Mouse (Mus musculus) cerebellum, adult (tissue): ENCODE measurements at regions not wholly inside any gene's neighbourhood (a gene's known extent, or its start where the extent isn't known, plus 50 kb on each side); places are given as distances from the start of the nearest gene placed in this dataset.

Experiments used
- ATAC-seq: cut with Nextera tagmentation; 2 replicates; pipeline ENCODE4 v1.9.2; 2017; ENCODE audit warnings: mild to moderate bottlenecking, moderate library complexity, mixed read lengths; ENCODE audit not compliant: insufficient number of reproducible peaks, low FRiP score, low TSS enrichment

DNA sequence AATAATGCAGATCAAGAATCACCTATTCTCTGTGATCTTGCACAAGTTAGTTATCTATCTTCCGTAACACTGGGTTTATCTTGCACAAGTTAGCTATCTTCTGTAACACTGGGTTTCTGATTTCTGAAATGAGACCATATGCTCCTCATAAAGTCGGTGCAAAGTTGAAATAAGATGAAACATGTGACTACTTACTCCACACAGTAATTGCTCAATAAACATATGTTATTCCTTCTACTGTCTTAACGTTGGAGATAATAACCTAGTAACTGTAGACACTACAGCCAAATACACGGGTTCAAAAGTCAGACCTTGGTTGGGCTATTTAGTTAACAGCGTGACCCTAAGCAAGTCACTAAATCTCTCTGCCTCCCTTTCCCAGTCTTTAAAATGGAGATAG lies 65.8 kb upstream of the Atp11b start:
- no peak for ATAC-seq

DNA sequence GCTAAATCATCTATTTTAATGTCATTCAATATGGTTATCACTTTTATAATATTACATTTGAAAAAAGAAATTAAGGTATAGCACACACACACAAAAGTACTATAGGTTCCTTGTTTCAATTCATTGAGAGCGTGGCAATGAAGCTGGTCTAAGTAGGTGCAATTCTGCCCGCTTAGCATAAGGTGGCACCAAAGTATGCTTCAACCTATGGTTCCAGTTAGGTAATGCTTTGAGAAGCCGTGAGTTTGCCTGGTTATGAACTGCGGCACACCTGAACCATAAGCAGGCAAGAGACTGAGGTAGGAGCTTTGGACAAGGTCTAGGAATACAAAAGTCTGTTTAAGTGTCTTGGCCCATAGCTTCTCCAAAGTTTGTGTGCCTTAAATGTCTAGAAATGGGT lies 65.1 kb upstream of the Atp11b start:
- peak; percentile 75; the same call in 1 of the 2 replicates for ATAC-seq

DNA sequence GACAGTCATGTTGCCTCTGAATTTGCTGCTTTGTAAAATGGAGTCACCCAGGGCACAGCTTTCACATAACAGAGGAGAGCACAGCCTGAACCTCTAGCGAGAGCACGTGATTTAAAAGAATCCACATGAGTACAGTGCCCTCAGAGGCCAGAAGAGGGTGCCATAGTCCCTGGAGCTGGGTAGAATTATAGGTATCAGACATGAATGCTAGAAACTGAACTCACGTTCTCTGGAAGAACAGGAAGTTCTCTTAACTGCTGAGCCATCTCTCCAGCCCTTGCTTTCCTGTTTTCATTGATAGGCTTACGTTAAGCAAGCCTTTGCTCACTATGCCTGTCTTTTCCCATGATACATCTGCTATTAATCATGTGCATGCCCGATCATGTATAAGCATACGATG lies 60.9 kb upstream of the Atp11b start:
- ATAC-seq: peak; percentile 87

DNA sequence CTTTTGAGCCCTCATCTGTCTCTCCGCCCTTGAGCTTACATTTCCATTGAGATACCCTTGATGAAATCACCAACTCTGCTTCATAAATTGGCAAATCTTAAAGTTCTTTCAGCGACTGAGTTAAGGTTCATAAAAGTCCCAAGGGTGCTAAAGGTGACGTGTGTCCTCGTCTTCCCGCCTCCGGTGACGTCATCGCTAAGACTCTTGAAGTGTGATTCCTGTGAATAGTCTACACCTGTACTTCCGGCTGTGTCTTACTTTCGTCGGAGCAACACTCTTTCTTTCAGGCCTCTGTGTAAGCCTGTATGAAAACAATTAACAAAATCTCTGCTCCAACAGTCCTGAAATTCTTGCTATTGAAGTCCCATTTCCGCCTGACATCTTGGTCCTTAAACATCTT lies 60.4 kb upstream of the Atp11b start:
- ATAC-seq: no peak

DNA sequence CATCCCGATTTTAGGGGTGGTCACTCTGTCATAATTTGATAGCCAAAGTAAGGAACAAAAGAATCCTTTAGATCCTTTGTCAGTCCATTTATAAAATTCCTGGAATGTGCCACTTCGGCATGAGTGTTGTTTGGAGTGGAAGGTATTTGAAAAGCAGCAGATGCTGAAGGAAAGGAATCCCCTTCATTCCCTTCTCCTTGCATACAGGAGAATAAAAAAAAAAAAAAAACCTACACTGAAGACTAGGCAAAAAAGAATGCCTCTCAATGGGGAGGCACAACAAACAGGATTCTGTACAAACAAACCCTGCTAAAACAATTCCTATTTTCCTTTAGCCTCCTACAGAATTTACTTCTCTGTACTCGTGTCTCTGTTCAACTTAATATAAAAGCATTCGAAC lies 59.7 kb upstream of the Atp11b start:
- ATAC-seq: no peak

DNA sequence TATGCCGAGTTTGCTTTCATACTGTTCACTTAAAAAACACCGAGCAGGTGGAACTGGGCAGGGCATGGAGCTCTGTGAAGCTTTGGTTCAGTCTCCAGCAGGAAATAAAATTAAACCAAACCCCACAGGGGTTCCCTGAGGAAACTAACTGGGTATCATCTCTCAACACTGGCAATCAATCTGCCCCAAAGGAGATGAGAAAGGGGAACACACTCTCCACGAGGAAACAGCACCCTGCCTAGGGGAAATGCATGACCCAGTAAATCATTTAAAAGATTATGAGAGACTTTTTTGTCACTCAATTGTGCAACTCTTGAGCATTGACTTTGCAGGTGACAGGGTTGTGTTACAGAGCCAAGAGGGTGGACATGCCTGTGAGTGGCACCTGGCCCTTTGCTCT lies 58.0 kb upstream of the Atp11b start:
- ATAC-seq: no peak

DNA sequence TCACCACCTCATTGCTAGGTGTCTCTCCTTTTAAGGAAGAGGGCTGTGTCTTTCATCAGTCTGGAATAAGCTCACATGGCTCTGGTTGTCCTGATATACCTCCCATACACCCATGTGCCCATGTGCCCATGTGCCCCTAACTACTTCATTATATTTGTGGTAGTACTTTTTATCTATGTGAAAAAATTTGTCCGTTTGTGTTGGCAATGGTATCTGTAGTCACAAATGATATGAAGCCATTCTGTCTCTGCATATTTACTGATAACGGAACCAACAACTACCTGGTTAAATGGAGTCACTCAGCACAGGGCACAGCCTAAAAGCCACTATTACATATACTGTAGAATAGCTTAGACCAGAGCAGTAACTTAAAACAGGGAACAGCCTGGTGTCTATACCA lies 54.6 kb upstream of the Atp11b start:
- no peak for ATAC-seq

DNA sequence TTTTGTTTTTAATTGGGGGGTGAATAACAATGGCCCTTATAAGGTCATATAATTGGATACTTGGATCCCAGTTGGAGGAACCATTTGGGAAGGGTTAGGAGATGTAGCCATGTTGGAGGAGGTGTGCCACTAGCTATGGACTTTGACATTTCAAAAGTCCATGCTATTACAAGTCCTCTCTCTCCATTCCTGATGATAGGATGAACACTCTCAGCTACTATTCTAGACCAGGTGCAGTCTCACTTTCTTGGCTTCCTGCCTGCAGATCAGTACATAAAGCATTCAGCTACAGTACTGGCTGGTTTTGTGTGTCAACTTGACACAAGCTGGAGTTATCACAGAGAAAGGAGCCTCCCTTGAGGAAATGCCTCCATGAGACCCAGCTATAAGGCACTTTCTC lies 53.9 kb upstream of the Atp11b start:
- no peak for ATAC-seq

DNA sequence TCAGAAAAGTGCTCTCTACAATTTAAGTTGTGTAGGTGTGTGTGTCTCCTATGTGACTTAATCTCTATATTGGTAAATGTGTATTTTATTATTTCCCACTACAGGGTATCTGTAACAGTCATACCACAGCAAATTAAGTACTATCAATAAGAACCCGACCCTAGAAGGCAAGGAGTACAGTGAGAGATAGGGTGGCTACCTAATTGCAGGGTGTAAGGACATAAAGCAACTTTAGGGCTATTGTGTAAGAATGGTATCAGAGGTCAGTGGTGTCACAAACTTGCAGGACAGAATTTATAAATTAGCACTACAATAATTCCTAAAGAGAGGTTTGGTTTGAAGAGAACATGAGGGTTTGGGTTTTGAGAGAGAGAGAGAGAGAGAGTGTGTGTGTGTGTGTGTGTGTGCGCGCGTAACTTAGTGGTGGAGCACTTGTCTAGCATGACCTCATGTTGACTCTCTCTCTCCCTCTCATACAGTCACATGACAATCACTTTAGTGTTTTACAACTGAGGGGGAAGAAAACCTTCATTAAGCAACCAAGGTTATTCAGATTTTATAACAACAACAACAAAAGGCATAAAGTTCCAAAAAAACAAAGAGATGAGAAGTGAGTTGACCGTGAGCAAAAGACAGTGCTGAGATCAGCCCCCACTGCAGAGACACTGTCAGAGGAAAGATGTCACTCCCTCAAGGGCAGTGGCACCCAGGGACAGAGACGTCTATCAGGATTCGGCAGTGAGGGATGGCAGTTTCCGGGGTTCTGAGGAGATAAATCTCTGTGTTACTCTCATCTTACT lies 50.2 kb upstream of the Atp11b start:
- no peak for ATAC-seq
